Mouse (Mus musculus) liver, embryonic 14.5 days (tissue): ENCODE data around the gene Etv6. TPM values are rescaled to one million over a fixed set of nuclear protein-coding genes. Genes with fewer than 3 reads are reported as not detected.

Source experiments
- ATAC-seq: fragments of 200-750 bp; cut with Nextera tagmentation; 2 replicates; pipeline ENCODE4 v1.8.0; 2017; ENCODE audit warnings: moderate number of reproducible peaks, mild to moderate bottlenecking, moderate library complexity; ENCODE audit not compliant: insufficient read depth
- DNase-seq, 3 experiments: peaks; one replicate each; pipeline ENCODE4 v3.0.0-alpha.2; 2012 to 2013; ENCODE audit warnings: low read depth in 3 of 3, low spot score in 3 of 3
- H3K27ac ChIP-seq: fragments of 300-500 bp; sonication (generic); 2 replicates; pipeline ENCODE4 v1.5.1; 2014; ENCODE audit warnings: moderate library complexity, mild to moderate bottlenecking, control low read depth, inconsistent platforms
- H3K27me3 ChIP-seq: fragments of 300-500 bp; sonication (generic); 2 replicates; pipeline ENCODE4 v1.6.1; 2014; ENCODE audit warnings: mild to moderate bottlenecking, low read length, moderate library complexity; ENCODE audit not compliant: control insufficient read depth, insufficient read depth
- H3K36me3 ChIP-seq: fragments of 300-500 bp; sonication (generic); replicated peaks from 2 replicates; pipeline ENCODE4 v1.6.1; 2014; ENCODE audit warnings: low read depth; ENCODE audit not compliant: control insufficient read depth, insufficient read depth
- H3K4me1 ChIP-seq, 2 experiments: fragments of 200-500 bp in 1 of 2; fragments of 300-500 bp in 1 of 2; sonication (generic) in 1 of 2; replicated peaks; 2 replicates each; pipeline ENCODE4 v1.6.1; 2012 to 2014; ENCODE audit warnings: antibody characterized with exemption in 1 of 2, inconsistent platforms in 1 of 2, low read length in 1 of 2; ENCODE audit not compliant: control insufficient read depth in 2 of 2, insufficient read depth in 2 of 2
- H3K4me2 ChIP-seq: fragments of 300-500 bp; sonication (generic); 2 replicates; pipeline ENCODE4 v1.6.1; 2014; ENCODE audit warnings: low read depth, mild to moderate bottlenecking, control low read depth, moderate library complexity
- H3K4me3 ChIP-seq, 2 experiments: fragments of 200-500 bp in 1 of 2; fragments of 300-500 bp in 1 of 2; sonication (generic) in 1 of 2; 2 replicates each; pipeline ENCODE4 v1.5.1; 2012 to 2014; ENCODE audit warnings: low read depth in 2 of 2, low read length in 2 of 2, mild to moderate bottlenecking in 2 of 2, control low read depth in 1 of 2, inconsistent platforms in 1 of 2, moderate library complexity in 1 of 2; ENCODE audit not compliant: insufficient read depth in 1 of 2
- H3K9ac ChIP-seq: fragments of 300-500 bp; sonication (generic); replicated peaks from 2 replicates; pipeline ENCODE4 v1.6.1; 2014; ENCODE audit warnings: mild to moderate bottlenecking, control low read depth, moderate library complexity
- H3K9me3 ChIP-seq: fragments of 300-500 bp; sonication (generic); 2 replicates; pipeline ENCODE4 v1.6.1; 2016; ENCODE audit warnings: low read length, mixed read lengths; ENCODE audit not compliant: control insufficient read depth
- CTCF ChIP-seq: IDR thresholded peaks from 2 replicates; pipeline ENCODE4 v1.5.1; 2016; ENCODE audit warnings: antibody characterized with exemption, low read depth, control low read depth
- EP300 ChIP-seq: IDR thresholded peaks from 2 replicates; pipeline ENCODE4 v1.6.1; 2016; ENCODE audit warnings: antibody characterized with exemption, low read depth
- WGBS: fragments of 180-500 bp; shearing (Covaris S2); extraction: QIAGEN DNeasy Blood & Tissue Kit; methylation state at CpG from one replicate; pipeline ENCODE4 v1.1.7; 2014; ENCODE audit not compliant: insufficient replicate concordance; 5-methylcytosine and 5-hydroxymethylcytosine counted together
- polyA plus RNA-seq, 2 experiments: library from polyadenylated mRNA; depleted of rRNA in 1 of 2; stranded (reverse) in 1 of 2; unstranded in 1 of 2; fragments of >200 nt; fragmentation: Nextera tagmentation in 1 of 2; extraction: Ambion mirVana in 1 of 2; gene quantifications; 2 replicates each; pipeline versions ENCODE4 v1.2.1 to v1.2.3; 2012 to 2014

The Etv6 gene
- polyA plus RNA-seq, 2 experiments: 2.6 to 3.0 TPM

DNA sequence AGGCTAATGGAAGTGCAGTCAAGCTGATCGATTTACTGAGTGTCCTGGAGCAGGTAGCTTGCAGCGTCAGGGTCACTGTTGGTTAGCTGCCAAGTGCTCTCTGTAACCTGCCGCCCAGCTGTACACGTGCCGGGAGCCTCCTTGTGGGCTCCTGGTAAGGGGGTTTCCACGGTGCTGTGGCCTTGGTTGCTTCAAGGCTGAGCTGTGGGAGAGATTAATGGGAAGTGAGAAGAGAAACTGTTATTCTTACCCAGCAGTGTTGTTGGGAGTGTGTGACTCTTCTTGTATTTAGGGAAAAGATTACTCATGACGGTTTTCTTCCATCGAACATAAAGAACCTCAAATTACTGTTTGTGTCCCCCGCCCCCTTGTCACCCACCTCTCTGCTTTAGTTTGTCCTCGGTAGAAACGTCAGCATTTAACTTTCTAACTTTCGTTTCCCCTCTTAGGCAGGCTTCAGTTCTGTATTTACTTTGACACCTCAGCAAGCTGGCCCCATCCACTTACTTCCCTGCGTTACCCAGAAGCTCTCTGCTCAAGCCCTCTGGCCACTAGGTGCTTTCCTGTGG is 184.8 kb downstream of the Etv6 start:
- WGBS: 63% methylated on average over 13 of the region's 13 CpGs
- peak in 1 of 3 experiments; percentile 11 for DNase-seq
- Histone ChIP-seq H3K9me3 (no peaks in the 10 kb centered on the region), H3K27ac (no peak overlapping the region), H3K4me3 (no peak overlapping the region), H3K4me2 (peak overlapping the region; percentile 34), H3K36me3 (no peaks in the 10 kb centered on the region), H3K27me3 (no peaks in the 10 kb centered on the region), H3K4me1 (peaks cover 0 to 4% of the 10 kb centered on the region in 2 experiments; a peak in 1 of 4 replicates), H3K9ac (no peak overlapping the region)
- 0 out of 2 replicates have a peak, but pooled peaks have one; percentile 15 for ATAC-seq
- no peak for TF ChIP-seq EP300
- TF ChIP-seq CTCF: no peak

- no peaks in the 10 kb centered on the region for H3K9me3 ChIP-seq
- no peak overlapping the region for H3K4me2 ChIP-seq
- H3K4me3 ChIP-seq: no peak overlapping the region
- ATAC-seq: no peak
- peaks cover 0 to 9% of the 10 kb centered on the region in 2 experiments; a peak in 1 of 4 replicates for H3K4me1 ChIP-seq
- TF ChIP-seq CTCF (no peak), EP300 (no peak)
- no peak overlapping the region for H3K9ac ChIP-seq
- no peak for DNase-seq
- no peaks in the 10 kb centered on the region for H3K27me3 ChIP-seq
- WGBS: 66% methylated on average over 8 of the region's 8 CpGs
- no peaks in the 10 kb centered on the region for H3K36me3 ChIP-seq
- no peak overlapping the region for H3K27ac ChIP-seq
Observed at GRCm38 (mm10) chr6:134222248-134222929, 186.9 kb downstream of the Etv6 start.

GRCm38 (mm10) chr6:134225564-134225963 is 190.1 kb downstream of the Etv6 start:
- DNase-seq (no peak), ATAC-seq (no peak)
- Histone ChIP-seq H3K36me3 (no peaks in the 10 kb centered on the region), H3K4me3 (no peak overlapping the region), H3K27ac (no peak overlapping the region), H3K9me3 (no peaks in the 10 kb centered on the region), H3K9ac (no peak overlapping the region), H3K4me2 (no peak overlapping the region), H3K27me3 (no peaks in the 10 kb centered on the region), H3K4me1 (peaks cover 0 to 9% of the 10 kb centered on the region in 2 experiments; a peak in 1 of 4 replicates)
- no peak for TF ChIP-seq EP300
- no peak for TF ChIP-seq CTCF
- 74% methylated on average over 11 of the region's 11 CpGs for WGBS

DNA sequence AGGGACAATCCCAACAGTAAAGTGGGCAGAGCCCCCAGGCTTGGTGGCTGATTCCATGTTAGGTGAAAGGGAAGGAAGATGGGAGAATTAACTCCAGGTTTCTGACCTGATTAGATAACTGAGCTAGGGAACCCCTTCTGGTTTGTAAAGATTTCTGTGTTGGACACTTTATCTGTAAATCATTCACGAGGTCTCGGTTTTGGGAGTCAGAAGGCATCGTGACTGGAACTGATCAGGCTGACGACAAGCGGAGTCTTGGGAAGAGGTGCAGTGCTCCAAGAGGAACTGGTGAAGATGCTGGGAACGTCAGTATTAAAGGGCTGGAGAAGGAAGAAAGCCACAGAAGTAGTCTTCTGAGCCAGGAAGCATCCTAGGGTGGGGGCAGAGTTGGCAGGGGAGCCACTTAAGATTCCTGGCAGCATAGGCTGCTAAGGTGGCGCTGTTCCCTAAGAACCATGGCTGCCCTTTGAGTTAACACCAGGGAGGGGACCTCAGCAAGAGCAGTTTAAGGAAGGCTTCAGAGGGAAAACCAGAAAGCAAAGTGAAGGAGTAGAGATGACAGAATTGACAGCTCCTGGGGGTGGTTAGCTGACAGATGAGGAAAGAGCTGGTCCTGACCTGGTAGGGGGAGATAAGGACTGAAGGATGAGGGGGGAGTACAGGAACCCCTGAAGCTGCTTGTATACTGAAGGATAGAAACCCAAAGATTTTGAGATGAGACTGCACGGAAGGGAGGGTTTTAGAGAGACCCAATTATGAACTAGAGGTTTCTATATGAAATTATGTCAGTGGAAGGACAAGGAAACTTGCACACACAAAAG is 191.1 kb downstream of the Etv6 start:
- DNase-seq: no peak
- no peaks in the 10 kb centered on the region for H3K9me3 ChIP-seq
- H3K27ac ChIP-seq: no peak overlapping the region
- H3K4me3 ChIP-seq: no peak overlapping the region
- peaks cover 0 to 7% of the 10 kb centered on the region in 2 experiments; a peak in 1 of 4 replicates for H3K4me1 ChIP-seq
- no peaks in the 10 kb centered on the region for H3K27me3 ChIP-seq
- H3K4me2 ChIP-seq: no peak overlapping the region
- no peak for TF ChIP-seq EP300
- no peak for TF ChIP-seq CTCF
- WGBS: 22% methylated on average over 8 of the region's 8 CpGs
- no peak overlapping the region for H3K9ac ChIP-seq
- no peaks in the 10 kb centered on the region for H3K36me3 ChIP-seq
- ATAC-seq: no peak; the same call in 1 of the 2 replicates

- H3K4me3 ChIP-seq: no peak overlapping the region
- no peak for ATAC-seq
- H3K27ac ChIP-seq: no peak overlapping the region
- no peaks in the 10 kb centered on the region for H3K9me3 ChIP-seq
- 58% methylated on average over 4 of the region's 4 CpGs for WGBS
- no peak for TF ChIP-seq CTCF
- no peaks in the 10 kb centered on the region for H3K27me3 ChIP-seq
- no peak for DNase-seq
- no peaks in the 10 kb centered on the region for H3K36me3 ChIP-seq
- H3K4me2 ChIP-seq: no peak overlapping the region
- no peaks in the 10 kb centered on the region for H3K4me1 ChIP-seq
- H3K9ac ChIP-seq: no peak overlapping the region
Observed at GRCm38 (mm10) chr6:134236311-134236710, 200.8 kb downstream of the Etv6 start.
